Mouse (Mus musculus) urinary bladder, adult 2 months (tissue): ENCODE data around the gene Slfn2. TPM values are rescaled to one million over a fixed set of nuclear protein-coding genes. Genes with fewer than 3 reads are reported as not detected.
"Not testable (repeated sequence)": the region's sequence is repeated elsewhere in the genome, so short reads cannot be mapped to it uniquely, and the experiment has no call there.

Experiments
- DNase-seq: peaks from one replicate; pipeline ENCODE4 v3.0.0; 2022; ENCODE audit warnings: low spot score
- polyA plus RNA-seq: library from polyadenylated mRNA; depleted of rRNA; stranded (reverse); fragments of >200 nt; gene quantifications from 2 replicates; pipeline ENCODE4 v1.2.3, GENCODE M21; 2012; rRNA removed

The Slfn2 gene
- 13.5 and 13.8 TPM in 2 replicates for polyA plus RNA-seq

DNA sequence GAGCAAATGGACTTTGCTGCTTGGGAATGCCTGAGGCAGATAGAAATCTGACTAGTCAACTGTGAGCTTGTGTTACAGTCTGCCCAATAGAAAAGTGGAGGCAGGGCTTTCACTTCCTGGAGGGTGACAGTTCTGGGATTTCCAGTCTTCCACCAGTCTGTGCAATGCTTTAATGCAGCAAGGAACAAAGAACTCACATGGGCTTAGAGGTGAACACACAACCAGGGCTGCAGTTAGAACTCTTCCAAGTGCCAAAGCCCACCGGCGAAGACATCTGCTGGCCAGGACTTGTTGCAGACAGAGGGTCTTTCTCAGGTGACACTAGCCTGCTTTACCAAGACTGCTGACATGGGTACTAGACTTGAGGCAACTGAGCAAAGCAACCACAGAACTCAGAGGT is at the start of gene Slfn2:
TSS of gene Slfn2 (plus strand) at position 167 of the 400 bp plus-strand sequence.
- no peak for DNase-seq

GRCm38 (mm10) chr11:83016093-83016492 is 48.8 kb upstream of the Slfn2 start:
- no peak for DNase-seq

GRCm38 (mm10) chr11:83019561-83020519 is 45.1 kb upstream of the Slfn2 start:
- not testable (repeated sequence) for DNase-seq

DNA sequence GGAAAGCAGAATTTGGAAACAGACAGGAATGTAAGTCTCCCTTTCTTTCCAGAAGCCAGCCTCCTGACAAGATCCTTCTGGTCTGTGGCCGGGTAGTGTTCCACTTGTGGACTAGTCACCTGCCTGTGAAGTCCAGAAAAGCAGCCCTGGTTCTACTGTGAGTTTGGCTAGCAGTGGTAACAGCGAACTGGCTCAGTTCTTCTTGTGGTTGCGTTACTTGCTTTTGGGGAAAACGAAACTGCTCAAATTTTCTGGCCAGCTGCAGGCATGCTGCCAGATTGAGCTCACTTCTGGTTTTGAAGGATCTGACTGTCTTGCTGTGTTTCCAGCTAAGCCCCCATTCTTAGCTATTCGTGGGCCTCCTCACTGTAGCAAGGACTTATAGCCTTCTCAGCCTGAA is 44.3 kb upstream of the Slfn2 start, which contains the start of gene Slfn8:
TSS of gene Slfn8 (minus strand) at position 190 of the 400 bp plus-strand sequence.
- DNase-seq, result no peak

DNA sequence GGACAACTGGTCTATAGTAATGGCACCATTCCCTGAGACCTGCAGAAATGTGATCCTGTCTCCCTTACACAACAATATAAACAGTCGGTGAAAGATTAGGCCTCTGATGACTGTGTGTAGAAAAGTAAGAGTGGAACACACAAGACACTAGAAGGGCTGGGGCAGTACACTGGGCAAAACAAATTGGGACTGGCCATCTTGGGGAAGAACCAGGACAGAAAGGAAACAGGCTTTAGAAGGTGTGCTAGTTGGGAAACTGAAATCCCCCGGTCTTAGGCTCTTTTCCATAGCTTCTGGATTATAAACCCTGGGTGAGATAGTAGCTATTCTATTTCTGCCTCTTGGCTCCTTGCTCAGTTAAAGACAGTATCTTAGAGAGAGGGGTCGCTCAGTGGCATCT is 26.2 kb upstream of the Slfn2 start:
- DNase-seq, result not testable (repeated sequence)

- DNase-seq, result no peak
These were observed 25.8 kb upstream of the Slfn2 start for GRCm38 (mm10) chr11:83039156-83039555.

GRCm38 (mm10) chr11:83039796-83040195 is 25.1 kb upstream of the Slfn2 start:
- DNase-seq, result no peak

GRCm38 (mm10) chr11:83040325-83040724 is 24.6 kb upstream of the Slfn2 start:
- DNase-seq, result no peak

- no peak for DNase-seq
These were observed 23.9 kb upstream of the Slfn2 start for GRCm38 (mm10) chr11:83041000-83041399.

GRCm38 (mm10) chr11:83043891-83044290 is 21.0 kb upstream of the Slfn2 start:
- DNase-seq, result no peak

- DNase-seq, result no peak
These were observed 19.3 kb upstream of the Slfn2 start for GRCm38 (mm10) chr11:83045642-83046041.

DNA sequence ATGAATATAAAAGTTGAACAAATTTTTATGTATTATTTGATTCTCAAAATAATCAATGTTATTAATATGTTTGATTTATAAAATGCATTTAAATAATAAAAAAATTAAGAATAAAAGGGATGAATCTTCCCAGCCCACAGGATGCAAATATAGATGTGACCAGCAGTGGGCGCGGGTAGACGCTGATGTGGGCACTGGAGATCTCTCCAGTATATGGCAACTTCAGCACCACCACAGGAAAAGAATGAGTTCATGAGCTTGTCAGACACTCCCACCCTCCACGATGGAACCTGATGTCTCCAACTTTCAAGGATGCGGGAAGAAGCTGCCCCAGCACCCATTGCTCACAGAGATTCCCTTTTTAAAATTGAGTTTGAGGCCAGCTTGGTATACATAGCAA is 7.0 kb upstream of the Slfn2 start:
- DNase-seq, result no peak

DNA sequence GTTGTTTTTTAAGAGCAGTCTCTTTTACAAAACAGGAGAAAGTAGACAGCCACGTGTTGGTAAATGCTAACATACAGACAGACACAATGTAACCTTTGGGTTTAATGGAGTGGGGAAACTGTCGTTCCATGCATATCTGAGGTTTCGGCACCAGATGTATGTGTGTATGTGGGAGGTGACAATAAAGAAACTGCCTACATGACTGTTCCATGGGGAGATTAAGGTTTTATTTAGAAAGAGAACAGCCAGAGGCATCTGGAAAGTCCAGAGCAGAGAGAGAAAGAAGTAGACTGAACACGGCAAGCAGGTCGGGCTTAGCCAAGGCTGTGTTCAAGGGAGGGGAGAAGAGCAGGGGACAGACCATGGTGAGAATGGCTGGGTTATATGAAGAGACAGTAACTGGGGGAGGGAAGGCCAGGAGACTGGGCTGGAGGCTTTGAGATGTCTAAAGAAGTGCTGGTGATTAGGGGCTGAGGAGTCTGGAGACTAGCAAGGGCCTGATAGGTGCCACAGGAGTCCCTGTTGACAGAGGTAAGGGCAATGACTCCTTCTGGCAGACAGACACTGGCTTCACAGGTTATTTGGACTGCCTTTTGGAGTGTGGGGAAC is 4.4 kb upstream of the Slfn2 start:
- DNase-seq, result no peak

DNA sequence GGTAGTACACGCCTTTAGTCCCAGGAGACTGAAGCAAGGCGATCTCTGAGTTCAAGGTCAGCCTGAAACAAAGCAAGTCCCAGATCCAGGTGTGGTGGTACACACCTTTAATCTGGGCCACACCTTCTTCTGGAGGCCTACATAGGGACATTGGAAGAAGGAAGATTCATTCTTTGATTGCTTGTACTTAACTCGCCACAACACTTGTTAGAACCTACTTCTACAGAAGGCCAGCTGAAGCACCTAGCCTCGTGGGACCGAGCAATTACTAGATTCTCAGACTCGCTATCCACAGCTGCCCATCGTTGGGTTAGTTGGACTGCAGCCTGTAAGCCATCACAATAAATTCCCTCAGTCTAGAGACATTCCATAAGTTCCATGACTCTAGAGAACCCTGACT is 3.1 kb upstream of the Slfn2 start:
- no peak for DNase-seq

DNA sequence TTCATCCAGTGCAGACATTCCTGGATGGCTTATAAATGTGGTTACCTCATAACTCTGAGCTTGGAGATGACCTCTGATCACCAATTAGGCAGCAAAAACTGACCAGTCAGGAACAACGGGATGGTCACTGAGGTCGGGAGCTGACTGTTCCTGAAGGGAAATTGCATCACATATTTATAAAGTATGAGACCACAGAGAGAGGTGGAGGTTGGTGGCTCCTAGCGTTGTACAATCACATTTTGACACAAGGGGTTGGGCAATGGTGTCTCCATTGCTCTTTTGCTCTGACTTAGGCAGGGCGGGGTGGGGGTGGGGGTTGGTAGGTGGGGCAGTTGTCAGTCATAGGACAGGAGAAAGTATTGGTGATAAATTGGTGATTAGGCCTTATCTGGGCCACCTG is 1.8 kb upstream of the Slfn2 start:
- no peak for DNase-seq

GRCm38 (mm10) chr11:83063941-83064349 is 967 bp upstream of the Slfn2 start:
- DNase-seq, result no peak

- DNase-seq, result no peak
These were observed 781 bp downstream of the Slfn2 start for GRCm38 (mm10) chr11:83065441-83066344.

DNA sequence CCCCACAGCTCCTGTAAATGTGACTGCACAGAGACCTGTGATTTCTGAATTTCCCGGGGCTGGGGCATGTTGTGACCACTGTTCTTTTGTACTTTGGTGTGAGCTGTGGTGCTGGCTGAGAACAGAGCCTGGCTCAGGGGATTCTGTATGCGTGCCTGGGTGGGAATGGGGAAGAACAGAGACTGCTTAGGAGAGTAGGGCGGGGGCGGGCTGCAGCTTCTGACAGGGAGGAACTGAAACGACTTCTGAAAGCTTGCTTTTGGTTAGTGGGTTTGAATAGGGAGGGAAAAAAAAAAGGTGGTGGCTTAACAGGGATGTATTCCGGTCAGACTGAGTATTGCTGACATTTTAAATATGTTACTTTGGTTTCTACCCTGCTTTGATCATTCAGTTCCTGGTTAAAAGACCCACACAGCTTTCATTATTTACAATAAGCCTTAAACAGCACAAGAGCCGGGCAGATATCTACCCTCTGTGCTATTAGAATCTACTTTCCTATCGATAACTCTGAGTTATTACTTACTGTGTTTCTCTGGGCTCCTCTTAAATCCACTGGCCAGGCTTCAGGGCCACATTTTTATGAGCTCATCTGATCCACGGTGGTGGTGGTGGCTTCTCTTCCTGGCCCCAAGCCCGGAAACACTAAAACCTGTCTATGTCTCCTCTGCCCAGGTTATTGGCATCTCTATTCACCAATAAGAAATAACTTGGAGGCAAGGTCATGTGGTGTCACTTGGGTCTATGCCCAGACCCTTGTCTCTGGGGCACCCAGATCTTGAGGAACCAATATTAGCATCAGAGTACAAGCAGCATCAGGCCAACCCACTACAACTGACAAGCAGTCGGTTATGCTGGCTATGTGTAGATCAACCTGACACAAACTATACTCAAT is 2.0 kb downstream of the Slfn2 start:
- DNase-seq, result no peak

DNA sequence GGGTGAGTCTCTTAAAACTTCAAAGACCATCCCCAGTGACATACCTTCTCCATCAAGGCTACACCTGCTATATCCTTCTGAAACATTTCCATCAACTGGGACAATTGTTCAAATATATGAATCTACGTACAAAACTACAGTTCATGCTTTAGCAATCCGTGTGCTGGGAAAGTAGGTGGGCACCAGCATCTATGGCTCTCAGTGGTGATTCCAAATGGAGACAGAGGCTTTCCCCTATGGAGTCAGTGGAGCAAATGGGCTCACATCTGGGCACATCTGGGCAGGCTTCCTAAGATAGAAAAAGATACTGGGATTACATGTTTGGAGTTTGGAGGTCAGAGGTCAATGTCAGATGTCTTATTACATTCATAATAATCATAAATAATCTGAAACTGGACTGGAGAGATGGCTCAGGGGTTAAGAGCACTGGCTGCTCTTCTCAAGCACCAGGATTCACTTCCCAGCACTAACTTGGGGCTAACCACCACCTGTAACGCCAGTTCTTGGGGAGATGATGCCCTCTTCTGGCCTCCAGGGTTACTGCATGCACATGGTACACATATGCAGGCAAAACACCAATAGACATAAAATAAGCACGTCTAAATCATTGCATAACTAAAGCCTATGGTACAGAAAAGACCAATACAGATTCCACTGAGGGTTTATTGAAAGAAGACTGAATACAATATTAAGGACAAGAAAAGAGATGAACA is 3.2 kb downstream of the Slfn2 start:
- DNase-seq, result no peak

- no peak for DNase-seq
These were observed 5.5 kb downstream of the Slfn2 start for GRCm38 (mm10) chr11:83070321-83070970.
